Mouse (Mus musculus) limb, embryonic 10.5 days (tissue): ENCODE data around the gene Atp1b1. TPM values are rescaled to one million over a fixed set of nuclear protein-coding genes. Genes with fewer than 3 reads are reported as not detected.

Experiments used
- DNase-seq: peaks from one replicate; pipeline ENCODE4 v3.0.0-alpha.2; 2017; ENCODE audit warnings: low spot score
- H3K27ac ChIP-seq: fragments of 300-500 bp; sonication (generic); 2 replicates; pipeline ENCODE4 v1.5.1; 2016; ENCODE audit warnings: mild to moderate bottlenecking
- H3K27me3 ChIP-seq: fragments of 300-500 bp; sonication (generic); 2 replicates; pipeline ENCODE4 v1.6.1; 2016; ENCODE audit warnings: low read depth, mild to moderate bottlenecking; ENCODE audit not compliant: poor library complexity, severe bottlenecking
- H3K36me3 ChIP-seq: fragments of 300-500 bp; sonication (generic); 2 replicates; pipeline ENCODE4 v1.6.1; 2016; ENCODE audit warnings: mild to moderate bottlenecking, moderate library complexity
- H3K4me1 ChIP-seq: fragments of 300-500 bp; sonication (generic); 2 replicates; pipeline ENCODE4 v1.6.1; 2016
- H3K4me3 ChIP-seq: fragments of 300-500 bp; sonication (generic); 2 replicates; pipeline ENCODE4 v1.5.1; 2016; ENCODE audit warnings: mild to moderate bottlenecking, moderate library complexity
- H3K9me3 ChIP-seq: fragments of 300-500 bp; sonication (generic); replicated peaks from 2 replicates; pipeline ENCODE4 v1.6.1; 2016; ENCODE audit warnings: mild to moderate bottlenecking
- WGBS: fragments of 180-500 bp; shearing (Covaris S2); methylation state at CpG from one replicate; pipeline ENCODE4 v1.1.7; 2016; 5-methylcytosine and 5-hydroxymethylcytosine counted together
- polyA plus RNA-seq: library from polyadenylated mRNA; unstranded; fragments of >200 nt; fragmentation: Nextera tagmentation; extraction: Ambion mirVana; gene quantifications from 2 replicates; pipeline ENCODE4 v1.2.1, GENCODE M21; 2016

Atp1b1 gene
- 1.7 and 2.6 TPM in 2 replicates for polyA plus RNA-seq

DNA sequence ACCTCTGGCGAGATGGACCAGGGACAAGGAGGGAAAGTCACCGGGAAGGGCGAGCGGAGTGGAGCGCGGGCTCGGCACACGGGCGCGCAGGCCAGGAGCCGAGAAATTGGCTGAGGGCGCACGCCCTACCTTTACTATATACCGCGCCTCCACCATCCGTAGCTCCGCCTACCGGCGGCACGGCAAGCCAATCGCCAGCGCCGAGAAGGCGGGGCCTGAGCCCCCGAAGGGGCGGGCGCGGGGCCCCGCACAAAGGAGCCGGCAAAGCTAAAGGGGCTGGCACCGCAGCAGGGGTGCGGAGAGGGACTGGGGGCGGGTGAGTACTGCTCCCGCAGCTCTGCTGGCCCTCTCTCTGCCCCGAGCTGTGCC lies at the start of gene Atp1b1:
Atp1b1 (minus strand) TSS at position 111 of the 369 bp plus-strand sequence.
- Histone ChIP-seq H3K4me1 (peaks cover 29% of the 10 kb centered on the region), H3K27me3 (peaks cover 67% of the 10 kb centered on the region), H3K4me3 (peak within 1 kb of the TSS; percentile 63), H3K36me3 (no peaks in the 10 kb centered on the region), H3K9me3 (no peaks in the 10 kb centered on the region), H3K27ac (peak within 1 kb of the TSS; percentile 74)
- peak; percentile 79 for DNase-seq
- WGBS, result under 1% methylated on average over 35 of the region's 35 CpGs

DNA sequence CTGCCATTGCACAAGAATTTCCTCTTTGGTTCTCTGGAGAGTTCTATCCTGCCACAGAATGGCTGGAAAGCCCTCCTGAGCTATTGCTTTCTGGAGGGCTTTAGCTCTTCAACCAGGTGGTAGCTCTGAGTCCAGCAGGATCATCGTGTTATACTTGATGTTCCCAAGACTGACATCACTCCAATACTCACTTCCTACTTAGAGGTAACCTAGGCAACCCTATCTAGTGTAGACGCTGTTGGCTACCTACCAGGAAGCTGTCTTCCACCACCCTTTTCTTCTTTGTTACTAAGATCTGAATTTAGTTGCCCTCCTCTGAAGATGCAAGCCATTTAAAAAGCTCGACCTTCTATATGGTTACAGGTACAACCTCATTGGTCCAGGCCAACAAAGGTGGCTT lies 46.9 kb upstream of the Atp1b1 start:
- 87% methylated on average over 3 of the region's 3 CpGs for WGBS
- no peak overlapping the region for H3K4me3 ChIP-seq
- H3K36me3 ChIP-seq, result no peaks in the 10 kb centered on the region
- H3K27ac ChIP-seq, result no peak overlapping the region
- H3K4me1 ChIP-seq, result no peaks in the 10 kb centered on the region
- H3K27me3 ChIP-seq, result no peaks in the 10 kb centered on the region
- DNase-seq, result no peak
- H3K9me3 ChIP-seq, result no peaks in the 10 kb centered on the region

DNA sequence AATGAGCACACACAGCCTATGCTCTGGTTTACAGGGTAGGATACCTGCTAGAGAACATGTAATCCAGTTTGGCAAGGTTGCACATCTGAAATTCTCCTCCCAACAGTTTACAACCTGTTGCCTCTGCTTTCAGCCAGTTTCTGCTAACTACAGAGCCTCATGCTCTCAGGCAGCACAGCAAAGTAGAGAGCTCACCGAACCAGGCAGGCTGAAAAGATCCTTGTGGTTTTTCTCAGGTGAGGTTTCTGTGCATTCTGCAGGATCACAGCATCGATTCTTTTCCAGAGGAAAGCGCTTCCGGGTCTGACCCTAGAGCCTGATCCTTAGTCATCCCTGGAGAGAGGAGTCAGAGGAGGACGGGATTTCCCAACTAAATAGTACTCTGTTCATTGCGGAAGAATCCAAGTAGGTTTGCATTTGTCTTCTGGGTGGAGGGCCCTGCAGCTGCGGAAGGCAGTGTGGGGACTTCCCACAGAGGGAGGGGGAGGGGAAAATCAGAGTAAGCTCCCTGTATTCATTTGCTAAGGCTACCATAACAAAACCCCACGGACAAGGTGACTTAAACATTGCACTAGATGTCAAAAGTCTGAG lies 45.1 kb upstream of the Atp1b1 start:
- H3K36me3 ChIP-seq, result no peaks in the 10 kb centered on the region
- DNase-seq, result no peak
- H3K4me1 ChIP-seq, result no peaks in the 10 kb centered on the region
- no peak overlapping the region for H3K27ac ChIP-seq
- no peaks in the 10 kb centered on the region for H3K27me3 ChIP-seq
- no peaks in the 10 kb centered on the region for H3K9me3 ChIP-seq
- H3K4me3 ChIP-seq, result no peak overlapping the region
- WGBS, result 48% methylated on average over 8 of the region's 8 CpGs

GRCm38 (mm10) chr1:164502231-164502630 lies 44.1 kb upstream of the Atp1b1 start:
- Histone ChIP-seq H3K36me3 (no peaks in the 10 kb centered on the region), H3K4me3 (no peak overlapping the region), H3K9me3 (no peaks in the 10 kb centered on the region), H3K27me3 (no peaks in the 10 kb centered on the region), H3K4me1 (no peaks in the 10 kb centered on the region), H3K27ac (no peak overlapping the region)
- DNase-seq, result no peak
- WGBS, result 89% methylated on average over 7 of the region's 7 CpGs

GRCm38 (mm10) chr1:164494741-164495512 lies 36.8 kb upstream of the Atp1b1 start:
- 67% methylated on average over 8 of the region's 8 CpGs for WGBS
- Histone ChIP-seq H3K27ac (no peak overlapping the region), H3K36me3 (no peaks in the 10 kb centered on the region), H3K9me3 (no peaks in the 10 kb centered on the region), H3K4me3 (no peak overlapping the region), H3K27me3 (no peaks in the 10 kb centered on the region), H3K4me1 (no peaks in the 10 kb centered on the region)
- DNase-seq, result no peak

DNA sequence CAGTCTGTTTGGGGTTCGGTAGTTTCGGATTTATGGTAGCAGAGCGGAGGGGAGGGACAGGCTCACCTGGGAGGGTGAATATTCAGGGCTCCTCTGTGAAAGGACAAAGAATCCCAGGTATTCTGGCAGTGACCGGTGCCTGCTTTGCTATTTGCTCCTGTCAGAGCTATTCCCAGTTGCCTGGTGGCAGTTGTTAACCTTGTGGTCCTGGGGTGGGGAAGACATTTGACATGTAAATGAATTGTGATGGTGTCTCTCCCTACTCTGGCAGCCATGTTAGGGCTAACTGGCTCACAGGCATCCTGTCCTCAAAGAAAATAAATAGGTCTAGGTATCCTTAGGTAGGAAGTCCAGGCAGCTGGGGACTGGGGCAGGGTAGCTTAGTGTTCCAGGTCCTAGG lies 36.1 kb upstream of the Atp1b1 start:
- Histone ChIP-seq H3K4me3 (no peak overlapping the region), H3K27me3 (no peaks in the 10 kb centered on the region), H3K4me1 (no peaks in the 10 kb centered on the region), H3K36me3 (no peaks in the 10 kb centered on the region), H3K27ac (no peak overlapping the region), H3K9me3 (no peaks in the 10 kb centered on the region)
- 48% methylated on average over 4 of the region's 4 CpGs for WGBS
- DNase-seq, result no peak

DNA sequence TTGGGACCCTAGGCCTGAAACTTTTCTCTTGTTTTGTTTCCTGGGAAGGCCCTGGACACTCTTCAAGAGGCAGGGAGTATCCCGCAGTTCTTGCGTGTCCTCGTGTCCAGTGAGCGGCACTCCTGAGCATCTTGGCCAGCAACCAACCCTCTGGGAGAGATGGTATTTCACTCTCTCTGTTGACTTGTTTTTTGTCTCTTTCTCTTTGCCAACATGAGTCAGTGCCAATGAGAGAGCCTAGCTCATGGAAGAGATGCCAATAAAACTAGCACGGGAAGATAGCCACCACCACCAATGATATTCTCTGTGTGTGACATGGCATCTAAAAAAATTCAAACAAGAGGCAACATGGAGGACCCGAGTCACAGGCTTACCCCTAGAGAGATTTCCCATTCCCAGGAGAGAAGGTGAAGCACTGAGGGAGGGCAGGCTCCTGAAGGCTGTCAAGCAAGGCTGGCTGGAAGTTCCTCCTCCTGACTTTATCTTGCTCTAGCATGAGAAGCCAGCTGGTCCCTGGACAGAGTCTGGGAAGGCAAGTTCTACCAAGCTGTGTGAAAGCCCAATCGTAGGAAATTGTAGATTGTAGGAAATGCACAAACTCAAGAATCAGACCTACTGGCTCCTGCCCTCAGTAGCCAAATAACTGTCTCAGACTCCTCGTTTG lies 35.0 kb upstream of the Atp1b1 start:
- WGBS, result 82% methylated on average over 8 of the region's 8 CpGs
- no peaks in the 10 kb centered on the region for H3K36me3 ChIP-seq
- no peaks in the 10 kb centered on the region for H3K9me3 ChIP-seq
- H3K27ac ChIP-seq, result no peak overlapping the region
- H3K27me3 ChIP-seq, result no peaks in the 10 kb centered on the region
- no peak overlapping the region for H3K4me3 ChIP-seq
- no peaks in the 10 kb centered on the region for H3K4me1 ChIP-seq
- no peak for DNase-seq

GRCm38 (mm10) chr1:164492476-164492875 lies 34.3 kb upstream of the Atp1b1 start:
- H3K4me1 ChIP-seq, result no peaks in the 10 kb centered on the region
- 84% methylated on average over 3 of the region's 3 CpGs for WGBS
- no peaks in the 10 kb centered on the region for H3K36me3 ChIP-seq
- H3K27ac ChIP-seq, result no peak overlapping the region
- no peaks in the 10 kb centered on the region for H3K27me3 ChIP-seq
- DNase-seq, result no peak
- H3K9me3 ChIP-seq, result no peaks in the 10 kb centered on the region
- H3K4me3 ChIP-seq, result no peak overlapping the region

- Histone ChIP-seq H3K4me3 (no peak overlapping the region), H3K9me3 (no peaks in the 10 kb centered on the region), H3K27me3 (no peaks in the 10 kb centered on the region), H3K36me3 (no peaks in the 10 kb centered on the region), H3K27ac (no peak overlapping the region), H3K4me1 (no peaks in the 10 kb centered on the region)
- 85% methylated on average over 3 of the region's 3 CpGs for WGBS
- no peak for DNase-seq
Observed at GRCm38 (mm10) chr1:164489961-164490594, 31.9 kb upstream of the Atp1b1 start.

GRCm38 (mm10) chr1:164483728-164484127 lies 25.6 kb upstream of the Atp1b1 start:
- Histone ChIP-seq H3K27ac (no peak overlapping the region), H3K27me3 (no peaks in the 10 kb centered on the region), H3K4me3 (no peak overlapping the region), H3K36me3 (no peaks in the 10 kb centered on the region), H3K4me1 (no peaks in the 10 kb centered on the region), H3K9me3 (no peaks in the 10 kb centered on the region)
- DNase-seq, result no peak

- no peak overlapping the region for H3K27ac ChIP-seq
- H3K36me3 ChIP-seq, result no peaks in the 10 kb centered on the region
- H3K4me1 ChIP-seq, result no peaks in the 10 kb centered on the region
- no peak overlapping the region for H3K4me3 ChIP-seq
- H3K27me3 ChIP-seq, result no peaks in the 10 kb centered on the region
- 88% methylated on average over 3 of the region's 3 CpGs for WGBS
- no peak for DNase-seq
- H3K9me3 ChIP-seq, result no peaks in the 10 kb centered on the region
Observed at GRCm38 (mm10) chr1:164482833-164483232, 24.7 kb upstream of the Atp1b1 start.

GRCm38 (mm10) chr1:164481645-164482354 lies 23.6 kb upstream of the Atp1b1 start:
- Histone ChIP-seq H3K4me1 (no peaks in the 10 kb centered on the region), H3K27me3 (no peaks in the 10 kb centered on the region), H3K9me3 (no peaks in the 10 kb centered on the region), H3K27ac (no peak overlapping the region), H3K4me3 (no peak overlapping the region), H3K36me3 (no peaks in the 10 kb centered on the region)
- no peak for DNase-seq
- 64% methylated on average over 9 of the region's 9 CpGs for WGBS
